Mouse (Mus musculus) lung, postnatal 0 days (tissue): ENCODE measurements at regions not wholly inside any gene's neighbourhood (a gene's known extent, or its start where the extent isn't known, plus 50 kb on each side); places are given as distances from the start of the nearest gene placed in this dataset.

ENCODE experiments used
- CTCF ChIP-seq: IDR thresholded peaks from 2 replicates; pipeline ENCODE4 v1.5.1; 2016; ENCODE audit warnings: antibody characterized with exemption, mild to moderate bottlenecking
- EP300 ChIP-seq: IDR thresholded peaks from 2 replicates; pipeline ENCODE4 v1.6.1; 2016; ENCODE audit warnings: antibody characterized with exemption, mild to moderate bottlenecking, control low read depth

DNA sequence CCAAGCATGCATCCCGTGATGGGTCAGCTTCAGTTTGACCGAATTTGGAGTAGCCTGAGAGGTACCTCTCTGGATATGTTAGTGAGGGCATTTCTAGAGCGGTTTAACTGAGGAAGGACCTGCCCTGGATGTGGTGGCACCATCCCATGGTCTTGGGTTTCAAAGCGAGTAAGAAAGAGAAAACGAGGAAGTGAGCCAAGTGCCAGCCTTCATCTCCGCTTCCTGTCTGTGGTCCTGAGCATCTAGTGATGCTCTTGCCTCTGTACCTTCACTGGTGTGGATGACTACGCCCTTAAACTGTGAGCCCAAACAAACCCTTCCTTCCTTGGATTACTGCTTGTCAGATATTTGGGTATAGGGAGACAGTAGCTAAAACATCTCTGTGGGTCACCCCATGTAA, 72.3 kb upstream of the Plxnc1 start:
- TF ChIP-seq CTCF, result no peak
- TF ChIP-seq EP300, result no peak
